ENCODE assay signal across 8 mouse cellular contexts in genomic region chr5:129786161-129786560, GRCm38 (mm10). TPM values are rescaled to one million over a fixed set of nuclear protein-coding genes. Genes with fewer than 3 reads are reported as not detected.
DNase-seq lines count a peak whose midpoint lies in the region; ATAC-seq lines count a peak whose summit lies in the region.

No protein-coding gene starts in this region.

- peak overlapping the region; percentile 97 for H3K27ac ChIP-seq in limb, embryonic 10.5 days
- H3K27ac ChIP-seq in stomach, embryonic 15.5 days, result peak overlapping the region; percentile 100

- ATAC-seq in stomach, embryonic 15.5 days (ENCODE audit: insufficient read depth, low FRiP score, low read depth), result no peak

- no peaks in the 10 kb centered on the region for H3K9me3 ChIP-seq in limb, embryonic 10.5 days (replicated peaks)
- H3K9me3 ChIP-seq in stomach, embryonic 15.5 days, result no peaks in the 10 kb centered on the region

- H3K9ac ChIP-seq in stomach, embryonic 15.5 days, result peak overlapping the region; percentile 80; the same call in 1 of the 2 replicates

- H3K4me2 ChIP-seq in stomach, embryonic 15.5 days, result peak overlapping the region; percentile 61

- H3K36me3 ChIP-seq in limb, embryonic 10.5 days, result peaks cover 27% of the 10 kb centered on the region
- H3K36me3 ChIP-seq in stomach, embryonic 15.5 days, result peaks cover 19% of the 10 kb centered on the region

- H3K4me3 ChIP-seq in limb, embryonic 10.5 days, result peak overlapping the region; percentile 98
- H3K4me3 ChIP-seq in stomach, embryonic 15.5 days (replicated peaks), result peak overlapping the region; percentile 88

- H3K27me3 ChIP-seq in limb, embryonic 10.5 days (ENCODE audit: low read depth, poor library complexity, severe bottlenecking), result no peaks in the 10 kb centered on the region
- H3K27me3 ChIP-seq in stomach, embryonic 15.5 days (replicated peaks), result no peaks in the 10 kb centered on the region

- peak; percentile 26 for DNase-seq in cerebellum, adult 11-12 months
- DNase-seq in cerebellum, adult 8-10 months, result no peak
- peak; percentile 26 for DNase-seq in right cerebral cortex, postnatal 4 days
- DNase-seq in right cerebral cortex, adult 2 months (ENCODE audit: low spot score in 2 of 2), result no peak
- no peak for DNase-seq in limb, embryonic 10.5 days (ENCODE audit: low spot score)
- no peak for DNase-seq in layer of hippocampus, postnatal 10 days (ENCODE audit: low spot score in 2 of 2)
- DNase-seq in T-cell, adult 2 months (ENCODE audit: low spot score), result no peak

- peaks cover 18% of the 10 kb centered on the region for H3K4me1 ChIP-seq in limb, embryonic 10.5 days
- H3K4me1 ChIP-seq in stomach, embryonic 15.5 days, result peaks cover 9% of the 10 kb centered on the region

- 80% methylated on average over 6 of the region's 6 CpGs for WGBS in limb, embryonic 10.5 days
- WGBS in stomach, embryonic 15.5 days, result 64% methylated on average over 6 of the region's 6 CpGs

RNA-seq across cellular contexts. Expression of gene Psph, which starts 1.1 kb away (rescaled TPM):
- 33.8 and 34.0 TPM in 2 replicates for polyA plus RNA-seq in limb, embryonic 10.5 days (2016; fragmentation: Nextera tagmentation; extraction: Ambion mirVana)
- polyA plus RNA-seq in stomach, embryonic 15.5 days (2015; fragmentation: Nextera tagmentation; extraction: Ambion mirVana), result 45.9 and 46.1 TPM in 2 replicates
- total RNA-seq in layer of hippocampus, postnatal 10 days (2021), result 10 to 100 TPM; 23.7 to 28.5 TPM

Comparison
In these comparisons a context has a peak if more than half of its experiments do, and no peak if none do; other contexts are left out.
1. DNase-seq: peak in cerebellum, adult 11-12 months (single experiment) and right cerebral cortex, postnatal 4 days (single experiment); none in cerebellum, adult 8-10 months (single experiment), right cerebral cortex, adult 2 months (0 of 2), limb, embryonic 10.5 days (single experiment), layer of hippocampus, postnatal 10 days (0 of 2) and T-cell, adult 2 months (single experiment).